Mouse (Mus musculus) cerebellum, adult 2 months (tissue): ENCODE measurements around the gene Cited2. TPM values are rescaled to one million over a fixed set of nuclear protein-coding genes. Genes with fewer than 3 reads are reported as not detected.

ENCODE experiments used
- DNase-seq, 2 experiments: peaks; one replicate each; pipeline ENCODE4 v3.0.0; 2021
- H3K27ac ChIP-seq: fragments of 200-500 bp; 2 replicates; pipeline ENCODE4 v1.5.1; 2012; ENCODE audit warnings: low read length, control low read depth, inconsistent platforms; ENCODE audit not compliant: insufficient read depth
- H3K27me3 ChIP-seq: fragments of 200-500 bp; 2 replicates; pipeline ENCODE4 v1.6.1; 2012; ENCODE audit warnings: inconsistent platforms, mild to moderate bottlenecking, low read length, moderate library complexity; ENCODE audit not compliant: control insufficient read depth, insufficient read depth
- H3K4me1 ChIP-seq: fragments of 200-500 bp; 2 replicates; pipeline ENCODE4 v1.6.1; 2011; ENCODE audit warnings: low read length; ENCODE audit not compliant: control insufficient read depth, insufficient read depth
- H3K4me3 ChIP-seq: fragments of 200-500 bp; replicated peaks from 2 replicates; pipeline ENCODE3; 2011; ENCODE audit warnings: mild to moderate bottlenecking, low read depth, low read length, control low read depth; ENCODE audit not compliant: insufficient read depth
- CTCF ChIP-seq: fragments of 200-500 bp; IDR thresholded peaks from 2 replicates; pipeline ENCODE4 v1.5.1; 2011; ENCODE audit warnings: low read depth, mild to moderate bottlenecking, control low read depth, low read length, moderate library complexity, borderline replicate concordance; ENCODE audit not compliant: insufficient read depth
- POLR2A ChIP-seq: fragments of 200-500 bp; IDR thresholded peaks from 2 replicates; pipeline ENCODE4 v1.6.1; 2011; ENCODE audit warnings: low read length, control low read depth, borderline replicate concordance; ENCODE audit not compliant: insufficient read depth
- WGBS: fragments of 180-500 bp; shearing (Covaris S2); methylation state at CpG from one replicate; pipeline ENCODE4 v1.1.7; 2018; 5-methylcytosine and 5-hydroxymethylcytosine counted together
- polyA plus RNA-seq: library from polyadenylated mRNA; depleted of rRNA; stranded (reverse); fragments of >200 nt; gene quantifications from 2 replicates; pipeline ENCODE4 v1.2.3, GENCODE M21; 2012

Cited2 gene
- polyA plus RNA-seq, 1 experiment = 99.1 TPM

- peak; percentile 67 to 77 for DNase-seq
- Histone ChIP-seq H3K4me1 (no peaks in the 10 kb centered on the region), H3K27ac (no peak overlapping the region), H3K4me3 (no peak overlapping the region), H3K27me3 (no peaks in the 10 kb centered on the region)
- 17% methylated on average over 4 of the region's 4 CpGs for WGBS
- peak; percentile 56; the same call in 1 of the 2 replicates for TF ChIP-seq CTCF
- TF ChIP-seq POLR2A = no peak
Observed at GRCm38 (mm10) chr10:17733057-17733456, 10.0 kb downstream of the Cited2 start.

GRCm38 (mm10) chr10:17742581-17742980 lies 19.6 kb downstream of the Cited2 start:
- DNase-seq = no peak
- no peak overlapping the region for H3K27ac ChIP-seq
- H3K27me3 ChIP-seq = no peaks in the 10 kb centered on the region
- no peak for TF ChIP-seq CTCF
- no peak for TF ChIP-seq POLR2A
- H3K4me3 ChIP-seq = no peak overlapping the region
- 92% methylated on average over 2 of the region's 2 CpGs for WGBS
- H3K4me1 ChIP-seq = no peaks in the 10 kb centered on the region

- Histone ChIP-seq H3K27ac (no peak overlapping the region), H3K27me3 (no peaks in the 10 kb centered on the region), H3K4me3 (no peak overlapping the region), H3K4me1 (no peaks in the 10 kb centered on the region)
- TF ChIP-seq CTCF (no peak), POLR2A (no peak)
- 53% methylated on average over 5 of the region's 5 CpGs for WGBS
- no peak for DNase-seq
Observed at GRCm38 (mm10) chr10:17752478-17752877, 29.5 kb downstream of the Cited2 start.

GRCm38 (mm10) chr10:17759772-17760171 lies 36.8 kb downstream of the Cited2 start:
- no peak overlapping the region for H3K27ac ChIP-seq
- 86% methylated on average over 3 of the region's 3 CpGs for WGBS
- TF ChIP-seq POLR2A (no peak), CTCF (no peak)
- DNase-seq = no peak
- H3K4me1 ChIP-seq = no peaks in the 10 kb centered on the region
- no peak overlapping the region for H3K4me3 ChIP-seq
- H3K27me3 ChIP-seq = no peaks in the 10 kb centered on the region

GRCm38 (mm10) chr10:17760750-17761613 lies 38.0 kb downstream of the Cited2 start:
- Histone ChIP-seq H3K27ac (no peak overlapping the region), H3K4me3 (no peak overlapping the region), H3K27me3 (no peaks in the 10 kb centered on the region), H3K4me1 (no peaks in the 10 kb centered on the region)
- TF ChIP-seq CTCF (no peak), POLR2A (no peak)
- DNase-seq = no peak
- 76% methylated on average over 9 of the region's 9 CpGs for WGBS

GRCm38 (mm10) chr10:17761652-17762051 lies 38.6 kb downstream of the Cited2 start:
- 96% methylated on average over 1 of the region's 1 CpGs for WGBS

GRCm38 (mm10) chr10:17762946-17763345 lies 39.9 kb downstream of the Cited2 start:
- H3K4me1 ChIP-seq = no peaks in the 10 kb centered on the region
- H3K27ac ChIP-seq = no peak overlapping the region
- no peak for DNase-seq
- H3K4me3 ChIP-seq = no peak overlapping the region
- WGBS = 87% methylated on average over 8 of the region's 8 CpGs
- TF ChIP-seq CTCF = no peak
- TF ChIP-seq POLR2A = no peak
- no peaks in the 10 kb centered on the region for H3K27me3 ChIP-seq

More at GRCm38 (mm10) chr10:17761652-17762051, 38.6 kb downstream of the Cited2 start:
- H3K27me3 ChIP-seq = no peaks in the 10 kb centered on the region
- TF ChIP-seq POLR2A (no peak), CTCF (no peak)
- no peaks in the 10 kb centered on the region for H3K4me1 ChIP-seq
- H3K27ac ChIP-seq = no peak overlapping the region
- DNase-seq = no peak
- H3K4me3 ChIP-seq = no peak overlapping the region

- H3K4me3 ChIP-seq = no peak overlapping the region
- no peaks in the 10 kb centered on the region for H3K4me1 ChIP-seq
- WGBS = 66% methylated on average over 5 of the region's 5 CpGs
- H3K27ac ChIP-seq = no peak overlapping the region
- no peak for DNase-seq
- TF ChIP-seq POLR2A = no peak
- no peak for TF ChIP-seq CTCF
- no peaks in the 10 kb centered on the region for H3K27me3 ChIP-seq
Observed at GRCm38 (mm10) chr10:17769856-17770255, 46.8 kb downstream of the Cited2 start.
